Mouse (Mus musculus) forebrain, embryonic 16.5 days (tissue): ENCODE measurements around the gene Arv1. TPM values are rescaled to one million over a fixed set of nuclear protein-coding genes. Genes with fewer than 3 reads are reported as not detected.

Experiments used
- ATAC-seq: fragments of 200-750 bp; cut with Nextera tagmentation; 2 replicates; pipeline ENCODE4 v1.8.0; 2017; ENCODE audit warnings: mild to moderate bottlenecking, moderate library complexity
- H3K27ac ChIP-seq: fragments of 300-500 bp; sonication (generic); 2 replicates; pipeline ENCODE4 v1.5.1; 2014; ENCODE audit warnings: low read length, control low read depth
- H3K27me3 ChIP-seq: fragments of 300-500 bp; sonication (generic); replicated peaks from 2 replicates; pipeline ENCODE4 v1.6.1; 2014; ENCODE audit warnings: low read length; ENCODE audit not compliant: control insufficient read depth, insufficient read depth
- H3K36me3 ChIP-seq: fragments of 300-500 bp; sonication (generic); 2 replicates; pipeline ENCODE4 v1.6.1; 2014; ENCODE audit not compliant: control insufficient read depth, insufficient read depth
- H3K4me1 ChIP-seq: fragments of 300-500 bp; sonication (generic); replicated peaks from 2 replicates; pipeline ENCODE4 v1.6.1; 2014; ENCODE audit warnings: low read length; ENCODE audit not compliant: control insufficient read depth, insufficient read depth
- H3K4me2 ChIP-seq: fragments of 300-500 bp; sonication (generic); 2 replicates; pipeline ENCODE4 v1.6.1; 2014; ENCODE audit warnings: mild to moderate bottlenecking, low read length, control low read depth
- H3K4me3 ChIP-seq: fragments of 300-500 bp; sonication (generic); replicated peaks from 2 replicates; pipeline ENCODE4 v1.5.1; 2014; ENCODE audit warnings: mild to moderate bottlenecking, low read length, control low read depth
- H3K9ac ChIP-seq: fragments of 300-500 bp; sonication (generic); replicated peaks from 2 replicates; pipeline ENCODE4 v1.6.1; 2014; ENCODE audit warnings: low read depth, low read length, control low read depth
- H3K9me3 ChIP-seq: fragments of 300-500 bp; sonication (generic); 2 replicates; pipeline ENCODE4 v1.6.1; 2016; ENCODE audit warnings: low read length; ENCODE audit not compliant: control insufficient read depth
- WGBS: fragments of 180-500 bp; shearing (Covaris S2); extraction: QIAGEN DNeasy Blood & Tissue Kit; methylation state at CpG from one replicate; pipeline ENCODE4 v1.1.7; 2014; 5-methylcytosine and 5-hydroxymethylcytosine counted together
- polyA plus RNA-seq: library from polyadenylated mRNA; unstranded; fragments of >200 nt; fragmentation: Nextera tagmentation; extraction: Ambion mirVana; gene quantifications from 2 replicates; pipeline ENCODE4 v1.2.1, GENCODE M21; 2015

Gene Arv1
- polyA plus RNA-seq, 1 experiment from 2014 or later = 33.5 TPM

DNA sequence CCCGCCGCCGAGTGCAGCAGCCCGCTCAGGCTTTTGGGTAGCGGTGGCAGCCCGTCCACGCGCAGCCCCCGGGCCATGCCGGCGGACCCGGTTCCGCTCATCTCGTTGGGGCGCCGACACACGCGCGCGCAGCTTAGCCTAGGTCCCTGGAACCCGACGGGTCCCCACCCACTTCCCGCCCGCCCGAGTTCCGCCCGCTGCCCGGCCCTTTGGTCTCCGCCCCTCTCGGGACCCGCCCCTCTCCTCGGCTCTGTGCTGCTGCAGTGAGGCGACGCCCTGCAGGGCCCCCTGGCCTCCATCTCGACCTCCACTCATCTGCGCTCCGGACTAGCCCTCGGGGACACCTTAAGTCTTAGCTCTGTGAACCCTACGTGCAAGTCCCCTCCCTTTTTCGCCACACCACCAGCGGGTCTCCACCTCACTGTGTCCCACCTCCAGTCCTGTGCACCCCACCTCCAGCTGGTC lies 29.8 kb downstream of the Arv1 start, which contains the start of gene Fam89a:
Gene Fam89a (minus strand): TSS at position 124 of the 465 bp plus-strand sequence.
- Histone ChIP-seq H3K9me3 (no peaks in the 10 kb centered on the region), H3K4me2 (peak within 1 kb of the TSS; percentile 72), H3K27me3 (peaks cover 51% of the 10 kb centered on the region), H3K36me3 (no peaks in the 10 kb centered on the region), H3K27ac (no peak within 1 kb of the TSS), H3K4me3 (peak within 1 kb of the TSS; percentile 50), H3K9ac (peak within 1 kb of the TSS; percentile 50), H3K4me1 (peaks cover 11% of the 10 kb centered on the region)
- no peak for ATAC-seq
- under 1% methylated on average over 39 of the region's 41 CpGs for WGBS

GRCm38 (mm10) chr8:124752325-124752862 lies 30.5 kb downstream of the Arv1 start:
- Histone ChIP-seq H3K9ac (no peak overlapping the region), H3K4me3 (no peak overlapping the region), H3K27ac (no peak overlapping the region), H3K4me2 (no peak overlapping the region), H3K4me1 (peaks cover 11% of the 10 kb centered on the region), H3K36me3 (no peaks in the 10 kb centered on the region), H3K9me3 (no peaks in the 10 kb centered on the region), H3K27me3 (peaks cover 51% of the 10 kb centered on the region)
- WGBS = 32% methylated on average over 21 of the region's 21 CpGs
- no peak for ATAC-seq

GRCm38 (mm10) chr8:124754101-124754791 lies 32.3 kb downstream of the Arv1 start:
- ATAC-seq = peak; percentile 40; the same call in 1 of the 2 replicates
- Histone ChIP-seq H3K4me3 (no peak overlapping the region), H3K27me3 (peaks cover 51% of the 10 kb centered on the region), H3K36me3 (no peaks in the 10 kb centered on the region), H3K4me1 (peaks cover 11% of the 10 kb centered on the region), H3K27ac (no peak overlapping the region), H3K9me3 (no peaks in the 10 kb centered on the region), H3K9ac (no peak overlapping the region), H3K4me2 (no peak overlapping the region)
- WGBS = 17% methylated on average over 11 of the region's 11 CpGs

GRCm38 (mm10) chr8:124754792-124755190 lies 32.9 kb downstream of the Arv1 start:
- WGBS = 41% methylated on average over 4 of the region's 4 CpGs
- H3K4me2 ChIP-seq = no peak overlapping the region
- no peak for ATAC-seq
- no peak overlapping the region for H3K4me3 ChIP-seq
- no peaks in the 10 kb centered on the region for H3K9me3 ChIP-seq
- no peaks in the 10 kb centered on the region for H3K36me3 ChIP-seq
- no peak overlapping the region for H3K9ac ChIP-seq
- no peak overlapping the region for H3K27ac ChIP-seq
- peaks cover 45% of the 10 kb centered on the region for H3K27me3 ChIP-seq
- peaks cover 11% of the 10 kb centered on the region for H3K4me1 ChIP-seq

- no peak overlapping the region for H3K27ac ChIP-seq
- no peak overlapping the region for H3K4me2 ChIP-seq
- H3K27me3 ChIP-seq = peaks cover 38% of the 10 kb centered on the region
- no peaks in the 10 kb centered on the region for H3K36me3 ChIP-seq
- no peak for ATAC-seq
- H3K9me3 ChIP-seq = no peaks in the 10 kb centered on the region
- H3K4me1 ChIP-seq = peaks cover 11% of the 10 kb centered on the region
- no peak overlapping the region for H3K4me3 ChIP-seq
- 87% methylated on average over 8 of the region's 8 CpGs for WGBS
- no peak overlapping the region for H3K9ac ChIP-seq
Observed at GRCm38 (mm10) chr8:124755481-124755880, 33.5 kb downstream of the Arv1 start.

- H3K27ac ChIP-seq = no peak overlapping the region
- H3K4me1 ChIP-seq = peaks cover 7% of the 10 kb centered on the region
- H3K4me3 ChIP-seq = no peak overlapping the region
- peaks cover 32% of the 10 kb centered on the region for H3K27me3 ChIP-seq
- no peaks in the 10 kb centered on the region for H3K9me3 ChIP-seq
- 76% methylated on average over 2 of the region's 2 CpGs for WGBS
- H3K36me3 ChIP-seq = no peaks in the 10 kb centered on the region
- no peak overlapping the region for H3K9ac ChIP-seq
- ATAC-seq = no peak
- no peak overlapping the region for H3K4me2 ChIP-seq
Observed at GRCm38 (mm10) chr8:124756153-124756552, 34.2 kb downstream of the Arv1 start.

GRCm38 (mm10) chr8:124756601-124757000 lies 34.7 kb downstream of the Arv1 start:
- ATAC-seq = no peak
- Histone ChIP-seq H3K27ac (no peak overlapping the region), H3K9me3 (no peaks in the 10 kb centered on the region), H3K4me2 (no peak overlapping the region), H3K4me1 (peaks cover 2% of the 10 kb centered on the region), H3K4me3 (no peak overlapping the region), H3K27me3 (peaks cover 27% of the 10 kb centered on the region), H3K36me3 (no peaks in the 10 kb centered on the region), H3K9ac (no peak overlapping the region)
- WGBS = 46% methylated on average over 5 of the region's 5 CpGs

DNA sequence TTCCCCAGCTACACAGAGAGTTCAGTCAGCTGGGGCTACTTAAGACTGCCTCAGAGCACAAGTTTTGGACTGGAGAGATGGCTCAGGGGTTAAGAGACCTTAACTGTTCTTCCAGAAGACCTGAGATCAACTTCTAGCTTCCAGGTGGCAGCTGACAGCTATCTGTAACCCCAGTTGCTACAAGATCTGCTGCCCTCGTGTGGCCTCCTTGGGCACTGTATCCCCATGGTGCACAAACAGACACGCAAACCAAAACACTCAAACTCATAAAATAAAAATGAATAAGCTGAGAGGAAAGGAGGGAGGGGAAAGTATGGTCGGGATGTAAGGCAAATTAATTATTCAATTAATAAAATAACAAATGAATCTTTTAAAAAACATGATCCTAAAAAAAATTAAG lies 36.6 kb downstream of the Arv1 start:
- H3K4me1 ChIP-seq = no peaks in the 10 kb centered on the region
- no peak for ATAC-seq
- no peak overlapping the region for H3K4me3 ChIP-seq

DNA sequence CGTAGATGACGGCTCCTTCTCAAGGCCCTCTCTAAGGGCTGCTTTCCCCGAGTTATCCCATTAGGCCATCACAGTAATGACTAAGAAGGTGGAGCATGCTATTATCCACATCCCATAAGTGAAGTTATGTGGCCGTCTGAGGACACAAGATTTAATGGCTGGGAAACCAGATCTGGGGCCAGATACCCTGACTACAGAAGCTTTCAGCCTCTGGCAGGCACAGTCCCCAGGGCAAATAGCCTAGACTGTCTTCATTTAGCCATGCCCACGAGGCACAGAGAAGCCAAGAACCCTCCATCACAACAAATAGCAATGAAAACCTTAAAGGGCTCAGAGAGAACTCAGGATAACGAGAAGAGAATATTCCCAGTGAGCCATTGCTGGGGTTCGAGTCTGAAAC lies 41.1 kb downstream of the Arv1 start:
- Histone ChIP-seq H3K27ac (no peak overlapping the region), H3K4me1 (no peaks in the 10 kb centered on the region), H3K4me3 (no peak overlapping the region), H3K27me3 (no peaks in the 10 kb centered on the region), H3K9me3 (no peaks in the 10 kb centered on the region), H3K4me2 (no peak overlapping the region), H3K36me3 (no peaks in the 10 kb centered on the region), H3K9ac (no peak overlapping the region)
- no peak for ATAC-seq
- WGBS = 54% methylated on average over 7 of the region's 7 CpGs

More for the DNA sequence above, 36.6 kb downstream of the Arv1 start:
- WGBS = 47% methylated on average over 3 of the region's 3 CpGs
- no peaks in the 10 kb centered on the region for H3K9me3 ChIP-seq
- no peak overlapping the region for H3K27ac ChIP-seq
- H3K4me2 ChIP-seq = no peak overlapping the region
- H3K27me3 ChIP-seq = peaks cover 9% of the 10 kb centered on the region
- H3K9ac ChIP-seq = no peak overlapping the region
- H3K36me3 ChIP-seq = no peaks in the 10 kb centered on the region
